Mouse (Mus musculus): ENCODE data around the gene Gm16181. TPM values are rescaled to one million over a fixed set of nuclear protein-coding genes. Genes with fewer than 3 reads are reported as not detected.
A peak's percentile ranks its signal among the peaks of the same experiment; 100 is the strongest.
"Not testable (repeated sequence)": the region's sequence is repeated elsewhere in the genome, so short reads cannot be mapped to it uniquely, and the experiment has no call there.

Gm16181 gene
- polyA plus RNA-seq, 1 experiment: not detected

GRCm38 (mm10) chr17:35213071-35213470 lies 7.6 kb upstream of the Gm16181 start:
- TF ChIP-seq POLR2A (IDR thresholded peaks at IDR 0.05; ENCODE audit: borderline replicate concordance, extremely low read depth, insufficient read depth, insufficient read length, poor library complexity, severe bottlenecking): no peak
- TF ChIP-seq CTCF (IDR thresholded peaks at IDR 0.05; ENCODE audit: borderline replicate concordance, extremely low read depth, insufficient read depth, insufficient read length): no peak
- no peak for DNase-seq (ENCODE audit: low read depth)

GRCm38 (mm10) chr17:35218516-35219193 lies 2.0 kb upstream of the Gm16181 start:
- TF ChIP-seq CTCF (IDR thresholded peaks at IDR 0.05; ENCODE audit: borderline replicate concordance, extremely low read depth, insufficient read depth, insufficient read length) (no peak), POLR2A (IDR thresholded peaks at IDR 0.05; ENCODE audit: borderline replicate concordance, extremely low read depth, insufficient read depth, insufficient read length, poor library complexity, severe bottlenecking) (no peak)
- DNase-seq (ENCODE audit: low read depth): no peak

GRCm38 (mm10) chr17:35219601-35220041 lies 1.0 kb upstream of the Gm16181 start:
- TF ChIP-seq CTCF (IDR thresholded peaks at IDR 0.05; ENCODE audit: borderline replicate concordance, extremely low read depth, insufficient read depth, insufficient read length) (no peak), POLR2A (IDR thresholded peaks at IDR 0.05; ENCODE audit: borderline replicate concordance, extremely low read depth, insufficient read depth, insufficient read length, poor library complexity, severe bottlenecking) (no peak)
- DNase-seq (ENCODE audit: low read depth): no peak

GRCm38 (mm10) chr17:35222299-35222698 lies 1.7 kb downstream of the Gm16181 start:
- TF ChIP-seq CTCF (IDR thresholded peaks at IDR 0.05; ENCODE audit: borderline replicate concordance, extremely low read depth, insufficient read depth, insufficient read length): no peak
- DNase-seq (ENCODE audit: low read depth): no peak

GRCm38 (mm10) chr17:35224641-35225040 lies 4.0 kb downstream of the Gm16181 start:
- TF ChIP-seq CTCF (IDR thresholded peaks at IDR 0.05; ENCODE audit: borderline replicate concordance, extremely low read depth, insufficient read depth, insufficient read length): no peak
- no peak for TF ChIP-seq POLR2A (IDR thresholded peaks at IDR 0.05; ENCODE audit: borderline replicate concordance, extremely low read depth, insufficient read depth, insufficient read length, poor library complexity, severe bottlenecking)

GRCm38 (mm10) chr17:35225456-35225855 lies 4.8 kb downstream of the Gm16181 start:
- TF ChIP-seq POLR2A (IDR thresholded peaks at IDR 0.05; ENCODE audit: borderline replicate concordance, extremely low read depth, insufficient read depth, insufficient read length, poor library complexity, severe bottlenecking) (no peak), CTCF (IDR thresholded peaks at IDR 0.05; ENCODE audit: borderline replicate concordance, extremely low read depth, insufficient read depth, insufficient read length) (no peak)
- no peak for DNase-seq (ENCODE audit: low read depth)

More at GRCm38 (mm10) chr17:35224641-35225040, 4.0 kb downstream of the Gm16181 start:
- no peak for DNase-seq (ENCODE audit: low read depth)

GRCm38 (mm10) chr17:35226561-35227046 lies 6.0 kb downstream of the Gm16181 start:
- DNase-seq (ENCODE audit: low read depth): no peak
- TF ChIP-seq POLR2A (IDR thresholded peaks at IDR 0.05; ENCODE audit: borderline replicate concordance, extremely low read depth, insufficient read depth, insufficient read length, poor library complexity, severe bottlenecking) (no peak), CTCF (IDR thresholded peaks at IDR 0.05; ENCODE audit: borderline replicate concordance, extremely low read depth, insufficient read depth, insufficient read length) (no peak)

GRCm38 (mm10) chr17:35231022-35231421 lies 10.4 kb downstream of the Gm16181 start:
- TF ChIP-seq CTCF (IDR thresholded peaks at IDR 0.05; ENCODE audit: borderline replicate concordance, extremely low read depth, insufficient read depth, insufficient read length) (no peak), POLR2A (IDR thresholded peaks at IDR 0.05; ENCODE audit: borderline replicate concordance, extremely low read depth, insufficient read depth, insufficient read length, poor library complexity, severe bottlenecking) (no peak)
- no peak for DNase-seq (ENCODE audit: low read depth)

- peak; percentile 83 for DNase-seq (ENCODE audit: low read depth)
- TF ChIP-seq CTCF (IDR thresholded peaks at IDR 0.05; ENCODE audit: borderline replicate concordance, extremely low read depth, insufficient read depth, insufficient read length): peak; percentile 96
- TF ChIP-seq POLR2A (IDR thresholded peaks at IDR 0.05; ENCODE audit: borderline replicate concordance, extremely low read depth, insufficient read depth, insufficient read length, poor library complexity, severe bottlenecking): no peak
These were observed 11.4 kb downstream of the Gm16181 start for GRCm38 (mm10) chr17:35232043-35232442.

GRCm38 (mm10) chr17:35232659-35233058 lies 12.0 kb downstream of the Gm16181 start:
- TF ChIP-seq CTCF (IDR thresholded peaks at IDR 0.05; ENCODE audit: borderline replicate concordance, extremely low read depth, insufficient read depth, insufficient read length) (no peak), POLR2A (IDR thresholded peaks at IDR 0.05; ENCODE audit: borderline replicate concordance, extremely low read depth, insufficient read depth, insufficient read length, poor library complexity, severe bottlenecking) (no peak)
- DNase-seq (ENCODE audit: low read depth): no peak

GRCm38 (mm10) chr17:35233114-35233980 lies 12.7 kb downstream of the Gm16181 start, which contains the start of gene Atp6v1g2:
TSS of gene Atp6v1g2 (plus strand) at chr17:35233660.
- peak; percentile 25 for DNase-seq (ENCODE audit: low read depth)
- TF ChIP-seq POLR2A (IDR thresholded peaks at IDR 0.05; ENCODE audit: borderline replicate concordance, extremely low read depth, insufficient read depth, insufficient read length, poor library complexity, severe bottlenecking) (no peak), CTCF (IDR thresholded peaks at IDR 0.05; ENCODE audit: borderline replicate concordance, extremely low read depth, insufficient read depth, insufficient read length) (no peak)

- DNase-seq (ENCODE audit: low read depth): not testable (repeated sequence)
These were observed 13.5 kb downstream of the Gm16181 start for GRCm38 (mm10) chr17:35234090-35234489.

Data from brain, embryonic 14.5 days (tissue).